Mouse (Mus musculus) heart, postnatal 36 days (tissue): ENCODE measurements around the gene Gm10153. TPM values are rescaled to one million over a fixed set of nuclear protein-coding genes. Genes with fewer than 3 reads are reported as not detected.
"Not testable (repeated sequence)": the region's sequence is repeated elsewhere in the genome, so short reads cannot be mapped to it uniquely, and the experiment has no call there.

Experiments used
- DNase-seq, 2 experiments: peaks; one replicate each; pipeline ENCODE4 v3.0.0; 2021 to 2022
- intact Hi-C: fragments of 180-260 bp; cut with DNase I; formaldehyde crosslinking; loops from one replicate; pipeline ENCODE4 v1.15.1; 2025
- total RNA-seq, 2 experiments: library from RNA; stranded (reverse); gene quantifications; 2 replicates each; pipeline ENCODE4 v1.2.3; 2021

Gm10153 gene
- not detected for total RNA-seq

GRCm38 (mm10) chr7:142190289-142190688, at the start of gene Gm10153:
Gene Gm10153, minus strand, starts transcription at chr7:142190389.
- DNase-seq, result no peak
- intact Hi-C loops, result no loop called here

GRCm38 (mm10) chr7:142231540-142231939, 41.4 kb upstream of the Gm10153 start:
- intact Hi-C loops, result no loop called here
- DNase-seq, result no peak

GRCm38 (mm10) chr7:142229871-142230270, 39.7 kb upstream of the Gm10153 start, which contains the start of gene Krtap5-5:
Gene Krtap5-5, minus strand, starts transcription at chr7:142229971.
- intact Hi-C loops, DNase-seq: not testable (repeated sequence)

GRCm38 (mm10) chr7:142224518-142224917, 34.3 kb upstream of the Gm10153 start:
- intact Hi-C loops, result no loop called here
- no peak for DNase-seq

GRCm38 (mm10) chr7:142212136-142212535, 21.9 kb upstream of the Gm10153 start:
- intact Hi-C loops, DNase-seq: not testable (repeated sequence)

- no peak for DNase-seq
- intact Hi-C loops, result no loop called here
Measured at GRCm38 (mm10) chr7:142211559-142211958, 21.4 kb upstream of the Gm10153 start, which contains the start of gene Gm7579. Gene Gm7579, plus strand, starts transcription at chr7:142211859.

GRCm38 (mm10) chr7:142206891-142207290, 16.7 kb upstream of the Gm10153 start:
- intact Hi-C loops, DNase-seq: not testable (repeated sequence)

- DNase-seq, result no peak
- intact Hi-C loops, result no loop called here
Measured at GRCm38 (mm10) chr7:142205488-142205887, 15.3 kb upstream of the Gm10153 start.

GRCm38 (mm10) chr7:142201064-142201463, 10.9 kb upstream of the Gm10153 start, which contains the start of gene Krtap5-3:
Gene Krtap5-3, plus strand, starts transcription at chr7:142201364.
- intact Hi-C loops, result no loop called here
- no peak for DNase-seq

- intact Hi-C loops, result no loop called here
- no peak for DNase-seq
Measured at GRCm38 (mm10) chr7:142198748-142199147, 8.6 kb upstream of the Gm10153 start.

- no peak for DNase-seq
- intact Hi-C loops, result no loop called here
Measured at GRCm38 (mm10) chr7:142188156-142188555, 2.0 kb downstream of the Gm10153 start.

GRCm38 (mm10) chr7:142181021-142181420, 9.2 kb downstream of the Gm10153 start:
- DNase-seq, result no peak
- intact Hi-C loops, result no loop called here

- no peak for DNase-seq
- intact Hi-C loops, result no loop called here
Measured at GRCm38 (mm10) chr7:142178685-142179084, 11.5 kb downstream of the Gm10153 start.

GRCm38 (mm10) chr7:142175905-142176304, 14.3 kb downstream of the Gm10153 start, which contains the start of gene Krtap5-2:
Gene Krtap5-2, minus strand, starts transcription at chr7:142176005.
- intact Hi-C loops, DNase-seq: not testable (repeated sequence)

- DNase-seq, result no peak
- intact Hi-C loops, result no loop called here
Measured at GRCm38 (mm10) chr7:142169836-142170235, 20.4 kb downstream of the Gm10153 start.

GRCm38 (mm10) chr7:142165639-142166038, 24.6 kb downstream of the Gm10153 start, which contains the start of gene Gm4553:
Gene Gm4553, minus strand, starts transcription at chr7:142165739.
- DNase-seq, intact Hi-C loops: not testable (repeated sequence)

- intact Hi-C loops, result no loop called here
- DNase-seq, result no peak
Measured at GRCm38 (mm10) chr7:142159366-142159765, 30.8 kb downstream of the Gm10153 start.

- DNase-seq, intact Hi-C loops: not testable (repeated sequence)
Measured at GRCm38 (mm10) chr7:142157013-142157412, 33.2 kb downstream of the Gm10153 start, which contains the start of gene Gm29735. Gene Gm29735, minus strand, starts transcription at chr7:142157113.

- no peak for DNase-seq
- intact Hi-C loops, result no loop called here
Measured at GRCm38 (mm10) chr7:142155308-142155707, 34.9 kb downstream of the Gm10153 start.

- DNase-seq, result no peak
- intact Hi-C loops, result no loop called here
Measured at GRCm38 (mm10) chr7:142152191-142152590, 38.0 kb downstream of the Gm10153 start.

GRCm38 (mm10) chr7:142148633-142149032, 41.6 kb downstream of the Gm10153 start:
- intact Hi-C loops, result no loop called here
- DNase-seq, result no peak

- intact Hi-C loops, result loop anchor here (1.0 kb wide), 2 partner anchors 103 to 138 kb away; no protein-coding TSS in a partner anchor
- peak; percentile 26 to 36 for DNase-seq
Measured at GRCm38 (mm10) chr7:142146033-142146432, 44.2 kb downstream of the Gm10153 start.
